Mouse (Mus musculus): ENCODE results near the gene Tdgf1. TPM values are rescaled to one million over a fixed set of nuclear protein-coding genes. Genes with fewer than 3 reads are reported as not detected.

Gene Tdgf1
- polyA plus RNA-seq, 1 experiment: not detected

- Histone ChIP-seq H3K27ac (ENCODE audit: insufficient read depth, low read depth, low read length) (no peak overlapping the region), H3K4me1 (ENCODE audit: control insufficient read depth, insufficient read depth, low read length) (peaks cover 11% of the 10 kb centered on the region), H3K4me3 (ENCODE audit: insufficient read depth, low read length) (no peak overlapping the region)
- TF ChIP-seq CTCF (IDR thresholded peaks at IDR 0.05; ENCODE audit: low read depth, low read length) (no peak), POLR2A (IDR thresholded peaks at IDR 0.05; ENCODE audit: borderline replicate concordance, low read depth, low read length) (no peak)
Measured at GRCm38 (mm10) chr9:110984096-110984495, 38.1 kb upstream of the Tdgf1 start.

- Histone ChIP-seq H3K27ac (ENCODE audit: insufficient read depth, low read depth, low read length) (no peak overlapping the region), H3K4me3 (ENCODE audit: insufficient read depth, low read length) (no peak overlapping the region), H3K4me1 (ENCODE audit: control insufficient read depth, insufficient read depth, low read length) (peaks cover 11% of the 10 kb centered on the region)
- TF ChIP-seq POLR2A (IDR thresholded peaks at IDR 0.05; ENCODE audit: borderline replicate concordance, low read depth, low read length) (no peak), CTCF (IDR thresholded peaks at IDR 0.05; ENCODE audit: low read depth, low read length) (no peak)
Measured at GRCm38 (mm10) chr9:110982351-110982750, 36.4 kb upstream of the Tdgf1 start.

DNA sequence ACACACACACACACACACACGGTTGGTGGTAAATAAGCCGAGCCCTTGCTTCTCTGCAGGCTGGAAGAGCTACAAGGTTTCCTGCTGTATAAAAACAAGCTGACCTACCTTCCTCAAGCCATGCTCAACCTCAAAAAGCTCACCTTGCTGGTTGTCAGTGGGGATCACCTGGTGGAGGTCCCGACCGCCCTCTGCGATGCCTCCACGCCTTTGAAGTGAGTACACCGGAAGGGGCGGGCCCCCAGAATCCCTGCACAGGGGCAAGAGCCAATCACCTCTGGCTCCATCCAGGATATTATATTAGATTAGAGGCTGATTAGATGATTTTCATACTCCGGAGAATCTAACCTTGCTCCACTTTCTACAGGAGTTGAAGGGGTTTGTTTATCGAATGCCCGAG lies 33.5 kb upstream of the Tdgf1 start:
- peaks cover 11% of the 10 kb centered on the region for H3K4me1 ChIP-seq (ENCODE audit: control insufficient read depth, insufficient read depth, low read length)
- H3K27ac ChIP-seq (ENCODE audit: insufficient read depth, low read depth, low read length): no peak overlapping the region
- TF ChIP-seq POLR2A (IDR thresholded peaks at IDR 0.05; ENCODE audit: borderline replicate concordance, low read depth, low read length) (no peak), CTCF (IDR thresholded peaks at IDR 0.05; ENCODE audit: low read depth, low read length) (no peak)
- no peak overlapping the region for H3K4me3 ChIP-seq (ENCODE audit: insufficient read depth, low read length)

DNA sequence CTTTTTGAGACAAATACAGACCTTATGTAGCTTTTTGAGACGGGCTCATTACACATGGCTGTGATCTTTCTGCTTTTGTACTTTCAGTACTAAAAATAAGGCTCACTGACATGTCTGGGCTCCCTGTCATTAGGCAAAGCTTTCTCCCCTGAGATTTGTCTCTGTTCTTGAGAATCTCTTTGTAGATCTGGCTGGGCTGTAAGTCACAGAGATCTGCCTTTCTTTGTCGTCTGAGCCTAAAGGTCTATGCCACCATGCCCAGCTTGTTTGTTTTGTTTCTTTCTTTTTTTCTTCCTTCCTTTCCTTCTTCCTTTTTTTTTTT lies 19.9 kb upstream of the Tdgf1 start:
- TF ChIP-seq CTCF (IDR thresholded peaks at IDR 0.05; ENCODE audit: low read depth, low read length) (no peak), POLR2A (IDR thresholded peaks at IDR 0.05; ENCODE audit: borderline replicate concordance, low read depth, low read length) (no peak)
- Histone ChIP-seq H3K27ac (ENCODE audit: insufficient read depth, low read depth, low read length) (no peak overlapping the region), H3K4me1 (ENCODE audit: control insufficient read depth, insufficient read depth, low read length) (no peaks in the 10 kb centered on the region), H3K4me3 (ENCODE audit: insufficient read depth, low read length) (no peak overlapping the region)

GRCm38 (mm10) chr9:110965062-110965909 lies 19.3 kb upstream of the Tdgf1 start:
- no peak overlapping the region for H3K4me3 ChIP-seq (ENCODE audit: insufficient read depth, low read length)
- no peak for TF ChIP-seq POLR2A (IDR thresholded peaks at IDR 0.05; ENCODE audit: borderline replicate concordance, low read depth, low read length)
- TF ChIP-seq CTCF (IDR thresholded peaks at IDR 0.05; ENCODE audit: low read depth, low read length): no peak
- no peaks in the 10 kb centered on the region for H3K4me1 ChIP-seq (ENCODE audit: control insufficient read depth, insufficient read depth, low read length)
- H3K27ac ChIP-seq (ENCODE audit: insufficient read depth, low read depth, low read length): no peak overlapping the region

DNA sequence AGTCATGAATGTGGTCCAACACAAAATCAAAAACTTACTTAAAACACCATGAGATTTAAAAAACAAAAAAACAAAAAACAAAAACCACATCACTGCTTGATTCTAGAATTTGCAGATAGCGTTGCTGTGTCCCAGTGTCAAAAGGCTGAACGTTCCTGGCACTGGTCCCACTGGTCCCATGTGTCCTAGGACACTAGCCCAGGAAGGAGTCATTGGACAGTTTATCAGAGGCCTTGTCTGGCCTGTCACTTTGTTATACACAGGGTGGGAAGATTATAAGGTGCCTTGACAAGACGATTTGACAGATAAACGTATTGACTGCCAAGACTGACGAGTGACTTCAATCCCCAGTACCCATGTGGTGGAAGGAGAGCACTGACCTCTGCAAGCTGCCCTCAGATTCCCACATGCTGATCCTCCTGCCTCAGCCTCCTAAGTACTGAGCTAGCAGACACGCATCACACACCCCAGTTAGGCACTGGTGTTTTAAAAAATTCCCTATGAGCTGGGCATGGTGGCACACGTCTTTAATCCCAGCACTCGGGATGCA lies 17.7 kb upstream of the Tdgf1 start:
- no peak overlapping the region for H3K27ac ChIP-seq (ENCODE audit: insufficient read depth, low read depth, low read length)
- no peak overlapping the region for H3K4me3 ChIP-seq (ENCODE audit: insufficient read depth, low read length)
- H3K4me1 ChIP-seq (ENCODE audit: control insufficient read depth, insufficient read depth, low read length): no peaks in the 10 kb centered on the region
- no peak for TF ChIP-seq CTCF (IDR thresholded peaks at IDR 0.05; ENCODE audit: low read depth, low read length)
- no peak for TF ChIP-seq POLR2A (IDR thresholded peaks at IDR 0.05; ENCODE audit: borderline replicate concordance, low read depth, low read length)

DNA sequence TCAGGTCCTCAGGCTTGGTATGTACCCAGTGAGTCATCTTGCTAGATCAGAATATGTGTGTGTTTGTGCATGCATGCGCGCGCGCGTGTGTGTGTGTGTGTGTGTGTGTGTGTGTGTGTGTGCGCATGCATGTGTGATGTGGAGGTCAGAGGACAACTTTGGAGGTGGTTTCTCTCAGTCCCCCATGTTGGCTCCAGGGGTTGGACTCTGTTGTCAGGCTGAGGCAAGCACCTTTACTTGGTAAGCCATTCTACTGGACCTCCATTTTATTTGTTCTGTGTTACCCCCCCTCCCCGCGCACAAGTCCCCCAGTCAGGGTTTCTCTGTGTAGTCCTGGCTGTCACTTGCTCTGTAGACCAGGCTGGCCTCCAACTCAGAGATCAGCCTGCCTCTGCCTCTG lies 15.4 kb upstream of the Tdgf1 start:
- Histone ChIP-seq H3K27ac (ENCODE audit: insufficient read depth, low read depth, low read length) (no peak overlapping the region), H3K4me1 (ENCODE audit: control insufficient read depth, insufficient read depth, low read length) (no peaks in the 10 kb centered on the region), H3K4me3 (ENCODE audit: insufficient read depth, low read length) (no peak overlapping the region)
- TF ChIP-seq CTCF (IDR thresholded peaks at IDR 0.05; ENCODE audit: low read depth, low read length) (no peak), POLR2A (IDR thresholded peaks at IDR 0.05; ENCODE audit: borderline replicate concordance, low read depth, low read length) (no peak)

DNA sequence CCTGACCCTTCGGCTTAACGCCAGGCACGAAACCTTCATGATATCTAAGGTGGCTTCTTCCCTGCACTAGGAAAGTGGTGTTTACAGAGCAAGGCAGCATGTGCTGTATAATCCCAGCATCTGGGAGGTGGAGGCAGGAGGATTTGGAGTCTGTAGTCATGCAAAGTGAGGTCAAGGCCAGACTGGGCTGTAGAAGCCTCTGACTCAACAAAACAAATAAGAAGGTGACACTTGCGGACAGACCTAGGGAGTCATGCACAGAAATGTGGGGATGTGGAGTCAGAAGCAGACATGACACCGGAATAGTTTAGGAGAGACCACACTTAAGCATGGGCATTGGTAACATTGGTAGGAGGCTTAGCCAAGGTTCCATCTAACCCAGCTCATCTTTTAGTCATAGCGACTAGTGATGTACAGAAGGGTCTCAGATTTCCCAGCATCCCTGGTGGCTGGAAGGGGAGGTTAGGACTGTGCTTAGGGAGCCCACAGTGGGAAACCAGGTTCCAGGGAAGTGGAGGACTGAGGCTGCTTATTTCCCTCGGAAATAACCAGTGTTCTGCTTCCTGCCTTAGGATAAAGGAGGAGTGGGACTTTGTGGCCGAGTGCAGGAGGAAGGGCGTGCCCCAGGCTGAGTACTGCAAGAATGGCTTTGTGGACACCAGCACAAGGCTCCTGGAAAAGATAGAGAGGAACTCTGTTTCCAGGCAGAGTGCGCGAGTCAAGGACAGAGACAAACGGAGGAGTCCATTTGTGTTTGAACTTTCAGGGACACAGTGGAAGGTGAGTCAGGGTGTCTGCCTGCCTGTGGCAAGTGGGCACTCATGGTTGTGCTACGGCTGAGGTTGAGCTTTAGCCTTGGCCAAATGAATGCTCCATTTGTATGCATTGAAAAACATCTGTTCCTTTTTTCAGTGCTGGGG lies 14.5 kb upstream of the Tdgf1 start:
- H3K4me1 ChIP-seq (ENCODE audit: control insufficient read depth, insufficient read depth, low read length): no peaks in the 10 kb centered on the region
- H3K27ac ChIP-seq (ENCODE audit: insufficient read depth, low read depth, low read length): no peak overlapping the region
- TF ChIP-seq CTCF (IDR thresholded peaks at IDR 0.05; ENCODE audit: low read depth, low read length): no peak
- H3K4me3 ChIP-seq (ENCODE audit: insufficient read depth, low read length): no peak overlapping the region

DNA sequence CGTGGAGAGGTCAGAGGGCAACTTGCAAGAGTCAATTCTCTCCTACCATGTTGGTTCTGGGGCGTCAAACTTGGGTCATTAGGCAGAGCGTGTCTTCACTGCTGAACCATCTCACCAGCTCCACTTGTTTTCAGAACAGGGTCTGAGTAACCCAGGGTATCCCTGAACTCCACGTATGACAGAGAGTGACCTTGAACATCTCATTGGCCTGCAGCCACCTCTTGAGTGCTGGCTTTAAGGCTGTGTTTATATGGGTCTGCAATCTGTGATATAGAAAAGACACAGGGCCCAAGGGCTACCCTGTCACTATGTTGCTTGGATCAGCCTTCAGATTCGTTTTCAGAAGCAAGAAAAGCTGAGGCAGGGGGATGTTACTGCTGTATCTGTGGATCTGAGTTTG lies 13.7 kb upstream of the Tdgf1 start:
- TF ChIP-seq POLR2A (IDR thresholded peaks at IDR 0.05; ENCODE audit: borderline replicate concordance, low read depth, low read length) (no peak), CTCF (IDR thresholded peaks at IDR 0.05; ENCODE audit: low read depth, low read length) (no peak)
- H3K4me1 ChIP-seq (ENCODE audit: control insufficient read depth, insufficient read depth, low read length): no peaks in the 10 kb centered on the region

GRCm38 (mm10) chr9:110955962-110956361 lies 10.0 kb upstream of the Tdgf1 start:
- TF ChIP-seq POLR2A (IDR thresholded peaks at IDR 0.05; ENCODE audit: borderline replicate concordance, low read depth, low read length) (no peak), CTCF (IDR thresholded peaks at IDR 0.05; ENCODE audit: low read depth, low read length) (no peak)
- H3K4me1 ChIP-seq (ENCODE audit: control insufficient read depth, insufficient read depth, low read length): 0 out of 2 replicates have a peak, but pooled peaks cover 3% of the 10 kb centered on the region
- no peak overlapping the region for H3K4me3 ChIP-seq (ENCODE audit: insufficient read depth, low read length)
- no peak overlapping the region for H3K27ac ChIP-seq (ENCODE audit: insufficient read depth, low read depth, low read length)

More for the DNA sequence above, 13.7 kb upstream of the Tdgf1 start:
- no peak overlapping the region for H3K27ac ChIP-seq (ENCODE audit: insufficient read depth, low read depth, low read length)
- no peak overlapping the region for H3K4me3 ChIP-seq (ENCODE audit: insufficient read depth, low read length)

All from bone marrow macrophage, adult 2 months (primary cell).